Comparison of ENCODE assay signal across 8 mouse cellular contexts in the genomic region with DNA sequence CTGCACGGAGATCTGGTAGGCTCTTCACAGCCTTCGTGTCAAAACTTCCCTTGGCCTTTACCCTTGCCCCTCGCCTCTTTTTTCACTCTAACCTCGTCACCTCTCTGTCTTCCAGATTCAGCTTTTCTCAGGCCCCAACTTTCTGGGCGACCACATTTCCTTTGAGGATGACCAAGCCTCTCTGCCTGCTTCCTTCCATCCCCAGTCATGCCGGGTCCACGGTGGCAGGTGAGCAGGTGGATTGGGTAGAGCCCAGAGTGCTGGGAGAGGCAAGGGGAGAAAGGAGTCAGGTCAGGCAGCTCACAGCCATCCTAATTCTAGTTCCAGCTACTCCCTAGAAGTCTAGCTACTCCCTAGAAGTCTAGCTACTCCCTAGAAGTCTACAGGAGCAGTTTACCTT. TPM values are rescaled to one million over a fixed set of nuclear protein-coding genes. Genes with fewer than 3 reads are reported as not detected.
A peak's percentile ranks its signal among the peaks of the same experiment; 100 is the strongest.
DNase-seq lines count a peak whose midpoint lies in the region; ATAC-seq and TF ChIP-seq lines count a peak whose summit lies in the region.

No protein-coding gene starts in this region.

- 11% methylated on average over 7 of the region's 7 CpGs for WGBS in lung, embryonic 15.5 days
- WGBS in lung, adult 2 months, result 14% methylated on average over 7 of the region's 7 CpGs
- 17% methylated on average over 7 of the region's 7 CpGs for WGBS in forebrain, embryonic 10.5 days
- 10% methylated on average over 7 of the region's 7 CpGs for WGBS in intestine, embryonic 16.5 days
- WGBS in neural tube, embryonic 13.5 days, result 9% methylated on average over 7 of the region's 7 CpGs

- no peak overlapping the region for H3K9ac ChIP-seq in lung, embryonic 15.5 days
- 0 out of 2 replicates have a peak overlapping the region, but pooled peaks have one; percentile 53 for H3K9ac ChIP-seq in intestine, embryonic 16.5 days (ENCODE audit: low read depth, low read length)
- H3K9ac ChIP-seq in neural tube, embryonic 13.5 days, result peak overlapping the region; percentile 45

- TF ChIP-seq CTCF in lung, adult 2 months (IDR thresholded peaks at IDR 0.05; ENCODE audit: insufficient read depth, low read length), result no peak

- TF ChIP-seq POLR2A in lung, adult 2 months (IDR thresholded peaks at IDR 0.05; ENCODE audit: borderline replicate concordance, extremely low read depth, low read depth, low read length), result no peak

- H3K9me3 ChIP-seq in lung, embryonic 15.5 days, result no peaks in the 10 kb centered on the region
- H3K9me3 ChIP-seq in forebrain, embryonic 10.5 days, result no peaks in the 10 kb centered on the region; the same call in 1 of the 2 replicates
- H3K9me3 ChIP-seq in intestine, embryonic 16.5 days (ENCODE audit: control insufficient read depth, low read length), result no peaks in the 10 kb centered on the region
- H3K9me3 ChIP-seq in neural tube, embryonic 13.5 days, result no peaks in the 10 kb centered on the region; the same call in 1 of the 2 replicates

- no peaks in the 10 kb centered on the region for H3K36me3 ChIP-seq in lung, embryonic 15.5 days
- no peaks in the 10 kb centered on the region for H3K36me3 ChIP-seq in forebrain, embryonic 10.5 days (replicated peaks)
- H3K36me3 ChIP-seq in intestine, embryonic 16.5 days (ENCODE audit: control insufficient read depth, insufficient read depth, low read length), result 0 out of 2 replicates have a peak, but pooled peaks cover 3% of the 10 kb centered on the region
- no peaks in the 10 kb centered on the region for H3K36me3 ChIP-seq in neural tube, embryonic 13.5 days

- H3K4me3 ChIP-seq in lung, embryonic 15.5 days, result peak overlapping the region; percentile 42
- no peak overlapping the region for H3K4me3 ChIP-seq in lung, adult 2 months (replicated peaks; ENCODE audit: extremely low read depth, low read depth, low read length)
- H3K4me3 ChIP-seq in forebrain, embryonic 10.5 days, result peak overlapping the region; percentile 67
- peak overlapping the region; percentile 42 for H3K4me3 ChIP-seq in intestine, embryonic 16.5 days (ENCODE audit: low read length)
- peak overlapping the region; percentile 43 for H3K4me3 ChIP-seq in neural tube, embryonic 13.5 days

- H3K4me1 ChIP-seq in lung, embryonic 15.5 days, result peaks cover 6% of the 10 kb centered on the region
- H3K4me1 ChIP-seq in lung, adult 2 months (ENCODE audit: control insufficient read depth, insufficient read depth, low read length), result no peaks in the 10 kb centered on the region
- H3K4me1 ChIP-seq in forebrain, embryonic 10.5 days, result peaks cover 28% of the 10 kb centered on the region
- peaks cover 14% of the 10 kb centered on the region for H3K4me1 ChIP-seq in intestine, embryonic 16.5 days (ENCODE audit: control insufficient read depth, insufficient read depth, low read length)
- H3K4me1 ChIP-seq in neural tube, embryonic 13.5 days (replicated peaks), result peaks cover 10% of the 10 kb centered on the region

- no peak for DNase-seq in lung, adult 2 months
- DNase-seq in forebrain, embryonic 10.5 days (ENCODE audit: extremely low spot score, low spot score), result no peak
- DNase-seq in adipocyte (ENCODE audit: low spot score), result no peak
- no peak for DNase-seq in MN1 (ENCODE audit: low spot score)
- no peak for DNase-seq in testis, postnatal 14 days (ENCODE audit: low spot score)

- no peak for ATAC-seq in lung, embryonic 15.5 days (ENCODE audit: borderline replicate concordance, extremely low read depth, low FRiP score, low TSS enrichment)
- no peak for ATAC-seq in intestine, embryonic 16.5 days
- ATAC-seq in neural tube, embryonic 13.5 days (ENCODE audit: low read depth), result no peak

- no peaks in the 10 kb centered on the region for H3K27me3 ChIP-seq in lung, embryonic 15.5 days
- H3K27me3 ChIP-seq in forebrain, embryonic 10.5 days (ENCODE audit: poor library complexity, severe bottlenecking), result peaks cover 41% of the 10 kb centered on the region
- no peaks in the 10 kb centered on the region for H3K27me3 ChIP-seq in intestine, embryonic 16.5 days (replicated peaks; ENCODE audit: control insufficient read depth, insufficient read depth, low read length)
- H3K27me3 ChIP-seq in neural tube, embryonic 13.5 days, result peaks cover 31% of the 10 kb centered on the region

- H3K4me2 ChIP-seq in lung, embryonic 15.5 days, result peak overlapping the region; percentile 71
- H3K4me2 ChIP-seq in intestine, embryonic 16.5 days (ENCODE audit: low read depth, low read length), result peak overlapping the region; percentile 82
- H3K4me2 ChIP-seq in neural tube, embryonic 13.5 days, result peak overlapping the region; percentile 70

- H3K27ac ChIP-seq in lung, embryonic 15.5 days, result no peak overlapping the region
- peak overlapping the region; percentile 72 for H3K27ac ChIP-seq in forebrain, embryonic 10.5 days
- H3K27ac ChIP-seq in intestine, embryonic 16.5 days (ENCODE audit: low read length), result no peak overlapping the region
- no peak overlapping the region for H3K27ac ChIP-seq in neural tube, embryonic 13.5 days (replicated peaks)

RNA-seq across cellular contexts. Expression of gene Cd52, which starts 12.4 kb away (rescaled TPM):
- polyA plus RNA-seq in lung, embryonic 15.5 days (2015; fragmentation: Nextera tagmentation; extraction: Ambion mirVana), result 18.3 and 19.7 TPM in 2 replicates
- polyA plus RNA-seq in lung, adult 2 months (2012; rRNA removed), result 52.8 and 76.5 TPM in 2 replicates
- polyA plus RNA-seq in forebrain, embryonic 10.5 days (2016; fragmentation: Nextera tagmentation; extraction: Ambion mirVana), result 4.1 and 5.0 TPM in 2 replicates
- 27.8 and 28.4 TPM in 2 replicates for polyA plus RNA-seq in intestine, embryonic 16.5 days (2015; fragmentation: Nextera tagmentation; extraction: Ambion mirVana)
- 3.1 and 5.1 TPM in 2 replicates for polyA plus RNA-seq in neural tube, embryonic 13.5 days (2015; fragmentation: Nextera tagmentation; extraction: Ambion mirVana)

RNA-seq across cellular contexts. Expression of gene Ubxn11, which starts 19.9 kb away (rescaled TPM):
- 9.1 and 9.6 TPM in 2 replicates for polyA plus RNA-seq in lung, embryonic 15.5 days (2015; fragmentation: Nextera tagmentation; extraction: Ambion mirVana)
- 28.8 and 30.0 TPM in 2 replicates for polyA plus RNA-seq in lung, adult 2 months (2012; rRNA removed)
- polyA plus RNA-seq in forebrain, embryonic 10.5 days (2016; fragmentation: Nextera tagmentation; extraction: Ambion mirVana), result 6.3 and 7.3 TPM in 2 replicates
- polyA plus RNA-seq in intestine, embryonic 16.5 days (2015; fragmentation: Nextera tagmentation; extraction: Ambion mirVana), result 4.3 and 5.6 TPM in 2 replicates
- 10.3 and 10.4 TPM in 2 replicates for polyA plus RNA-seq in neural tube, embryonic 13.5 days (2015; fragmentation: Nextera tagmentation; extraction: Ambion mirVana)

RNA-seq across cellular contexts. Expression of gene Crybg2, which starts 21.8 kb away (rescaled TPM):
- 3.0 and 5.6 TPM in 2 replicates for polyA plus RNA-seq in lung, embryonic 15.5 days (2015; fragmentation: Nextera tagmentation; extraction: Ambion mirVana)
- polyA plus RNA-seq in lung, adult 2 months (2012; rRNA removed), result 7.2 and 14.7 TPM in 2 replicates
- 1.7 and 3.5 TPM in 2 replicates for polyA plus RNA-seq in forebrain, embryonic 10.5 days (2016; fragmentation: Nextera tagmentation; extraction: Ambion mirVana)
- polyA plus RNA-seq in intestine, embryonic 16.5 days (2015; fragmentation: Nextera tagmentation; extraction: Ambion mirVana), result 22.3 and 22.9 TPM in 2 replicates
- 1.3 and 1.7 TPM in 2 replicates for polyA plus RNA-seq in neural tube, embryonic 13.5 days (2015; fragmentation: Nextera tagmentation; extraction: Ambion mirVana)

RNA-seq across cellular contexts. Expression of gene Zfp683, which starts 28.8 kb away (rescaled TPM):
- polyA plus RNA-seq in lung, embryonic 15.5 days (2015; fragmentation: Nextera tagmentation; extraction: Ambion mirVana), result not detected in 2 replicates
- 0.27 and 0.58 TPM in 2 replicates for polyA plus RNA-seq in lung, adult 2 months (2012; rRNA removed)
- not detected in 2 replicates for polyA plus RNA-seq in forebrain, embryonic 10.5 days (2016; fragmentation: Nextera tagmentation; extraction: Ambion mirVana)
- polyA plus RNA-seq in intestine, embryonic 16.5 days (2015; fragmentation: Nextera tagmentation; extraction: Ambion mirVana), result not detected in 2 replicates
- not detected in 2 replicates for polyA plus RNA-seq in neural tube, embryonic 13.5 days (2015; fragmentation: Nextera tagmentation; extraction: Ambion mirVana)

RNA-seq across cellular contexts. Expression of gene Sh3bgrl3, which starts 46.1 kb away (rescaled TPM):
- 406 and 408 TPM in 2 replicates for polyA plus RNA-seq in lung, embryonic 15.5 days (2015; fragmentation: Nextera tagmentation; extraction: Ambion mirVana)
- polyA plus RNA-seq in lung, adult 2 months (2012; rRNA removed), result 654 and 703 TPM in 2 replicates
- polyA plus RNA-seq in forebrain, embryonic 10.5 days (2016; fragmentation: Nextera tagmentation; extraction: Ambion mirVana), result 267 and 270 TPM in 2 replicates
- 428 and 452 TPM in 2 replicates for polyA plus RNA-seq in intestine, embryonic 16.5 days (2015; fragmentation: Nextera tagmentation; extraction: Ambion mirVana)
- 384 and 425 TPM in 2 replicates for polyA plus RNA-seq in neural tube, embryonic 13.5 days (2015; fragmentation: Nextera tagmentation; extraction: Ambion mirVana)
